Mouse (Mus musculus) spleen, adult 12 weeks (tissue): ENCODE data around the gene Rassf3.

Source experiments
- DNase-seq: peaks from one replicate; pipeline ENCODE4 v3.0.0; 2022; ENCODE audit warnings: low spot score

The Rassf3 gene

GRCm38 (mm10) chr10:121403104-121403503 lies 73.0 kb downstream of the Rassf3 start:
- DNase-seq: no peak

- no peak for DNase-seq
Measured at GRCm38 (mm10) chr10:121401005-121401404, 75.1 kb downstream of the Rassf3 start.

- no peak for DNase-seq
Measured at GRCm38 (mm10) chr10:121398599-121398998, 77.5 kb downstream of the Rassf3 start.

- DNase-seq: no peak
Measured at GRCm38 (mm10) chr10:121395542-121396176, 80.5 kb downstream of the Rassf3 start.

- DNase-seq: no peak
Measured at GRCm38 (mm10) chr10:121394789-121395325, 81.3 kb downstream of the Rassf3 start.

- no peak for DNase-seq
Measured at GRCm38 (mm10) chr10:121394270-121394669, 81.9 kb downstream of the Rassf3 start.

GRCm38 (mm10) chr10:121391901-121392300 lies 84.2 kb downstream of the Rassf3 start:
- no peak for DNase-seq

- no peak for DNase-seq
Measured at GRCm38 (mm10) chr10:121390602-121391001, 85.5 kb downstream of the Rassf3 start.

- no peak for DNase-seq
Measured at GRCm38 (mm10) chr10:121386347-121386746, 89.8 kb downstream of the Rassf3 start.

GRCm38 (mm10) chr10:121385695-121386094 lies 90.5 kb downstream of the Rassf3 start:
- no peak for DNase-seq

GRCm38 (mm10) chr10:121384710-121385109 lies 91.4 kb downstream of the Rassf3 start:
- DNase-seq: no peak

GRCm38 (mm10) chr10:121381280-121381679 lies 94.9 kb downstream of the Rassf3 start:
- DNase-seq: no peak

- DNase-seq: no peak
Measured at GRCm38 (mm10) chr10:121379387-121379786, 96.8 kb downstream of the Rassf3 start.

GRCm38 (mm10) chr10:121376530-121377271 lies 99.4 kb downstream of the Rassf3 start:
- peak; percentile 20 for DNase-seq

GRCm38 (mm10) chr10:121375649-121376493 lies 100.3 kb downstream of the Rassf3 start:
- DNase-seq: no peak

GRCm38 (mm10) chr10:121374693-121375620 lies 101.2 kb downstream of the Rassf3 start:
- DNase-seq: peak; percentile 21

GRCm38 (mm10) chr10:121374013-121374412 lies 102.1 kb downstream of the Rassf3 start:
- DNase-seq: no peak

- no peak for DNase-seq
Measured at GRCm38 (mm10) chr10:121370777-121371176, 105.4 kb downstream of the Rassf3 start.

- no peak for DNase-seq
Measured at GRCm38 (mm10) chr10:121368783-121369465, 107.2 kb downstream of the Rassf3 start.

- DNase-seq: no peak
Measured at GRCm38 (mm10) chr10:121367780-121368179, 108.4 kb downstream of the Rassf3 start.

GRCm38 (mm10) chr10:121367271-121367670 lies 108.9 kb downstream of the Rassf3 start:
- no peak for DNase-seq
